Mouse (Mus musculus): ENCODE results near the gene Khdc3.

Khdc3 gene

GRCm38 (mm10) chr9:73102181-73102580, 545 bp downstream of the Khdc3 start, which contains the start of gene Gm20509:
Gene Gm20509 (plus strand): TSS chr9:73102470.
- 96% methylated on average over 4 of the region's 4 CpGs for WGBS

- 10% methylated on average over 60 of the region's 60 CpGs for WGBS
These were observed 1.7 kb downstream of the Khdc3 start for GRCm38 (mm10) chr9:73103159-73103879.

GRCm38 (mm10) chr9:73103880-73104198, 2.2 kb downstream of the Khdc3 start:
- 55% methylated on average over 5 of the region's 5 CpGs for WGBS

- WGBS, result 65% methylated on average over 1 of the region's 1 CpGs
These were observed 3.5 kb downstream of the Khdc3 start for GRCm38 (mm10) chr9:73105141-73105540.

- under 1% methylated on average over 64 of the region's 64 CpGs for WGBS
These were observed 11.6 kb downstream of the Khdc3 start, which contains the start of gene Rsl24d1 for GRCm38 (mm10) chr9:73112919-73113906. Gene Rsl24d1 (plus strand): TSS chr9:73113426.

GRCm38 (mm10) chr9:73116704-73117103, 15.1 kb downstream of the Khdc3 start:
- WGBS, result 83% methylated on average over 6 of the region's 6 CpGs

GRCm38 (mm10) chr9:73118012-73118411, 16.4 kb downstream of the Khdc3 start:
- 92% methylated on average over 4 of the region's 4 CpGs for WGBS

- WGBS, result 49% methylated on average over 8 of the region's 8 CpGs
These were observed 20.1 kb downstream of the Khdc3 start for GRCm38 (mm10) chr9:73121735-73122134.

GRCm38 (mm10) chr9:73125043-73125570, 23.5 kb downstream of the Khdc3 start:
- 93% methylated on average over 8 of the region's 8 CpGs for WGBS

- 81% methylated on average over 2 of the region's 2 CpGs for WGBS
These were observed 25.8 kb downstream of the Khdc3 start for GRCm38 (mm10) chr9:73127457-73127856.

GRCm38 (mm10) chr9:73129875-73130274, 28.2 kb downstream of the Khdc3 start:
- 88% methylated on average over 8 of the region's 8 CpGs for WGBS

GRCm38 (mm10) chr9:73130529-73130928, 28.9 kb downstream of the Khdc3 start:
- 85% methylated on average over 4 of the region's 4 CpGs for WGBS

- WGBS, result 83% methylated on average over 11 of the region's 11 CpGs
These were observed 35.8 kb downstream of the Khdc3 start for GRCm38 (mm10) chr9:73137341-73137886.
